Mouse (Mus musculus) limb, embryonic 14.5 days (tissue): ENCODE measurements around the gene Ndel1. TPM values are rescaled to one million over a fixed set of nuclear protein-coding genes. Genes with fewer than 3 reads are reported as not detected.

Experiments used
- ATAC-seq: fragments of 200-750 bp; cut with Nextera tagmentation; 2 replicates; pipeline ENCODE4 v1.8.0; 2017; ENCODE audit warnings: low read depth, moderate number of reproducible peaks, moderate TSS enrichment; ENCODE audit not compliant: low FRiP score
- DNase-seq: peaks from one replicate; pipeline ENCODE4 v3.0.0-alpha.2; 2015; ENCODE audit warnings: low spot score
- H3K27ac ChIP-seq: fragments of 300-500 bp; sonication (generic); replicated peaks from 2 replicates; pipeline ENCODE4 v1.5.1; 2014; ENCODE audit warnings: low read depth, mild to moderate bottlenecking, low read length, moderate library complexity, mixed read lengths
- H3K27me3 ChIP-seq: fragments of 300-500 bp; sonication (generic); 2 replicates; pipeline ENCODE4 v1.6.1; 2014; ENCODE audit warnings: low read length, mixed read lengths; ENCODE audit not compliant: control insufficient read depth, insufficient read depth
- H3K36me3 ChIP-seq: fragments of 300-500 bp; sonication (generic); 2 replicates; pipeline ENCODE4 v1.6.1; 2014; ENCODE audit warnings: mild to moderate bottlenecking, low read length, moderate library complexity, mixed read lengths; ENCODE audit not compliant: control insufficient read depth, insufficient read depth
- H3K4me1 ChIP-seq: fragments of 300-500 bp; sonication (generic); 2 replicates; pipeline ENCODE4 v1.6.1; 2014; ENCODE audit warnings: antibody characterized with exemption, low read length, mixed read lengths; ENCODE audit not compliant: control insufficient read depth, insufficient read depth
- H3K4me2 ChIP-seq: fragments of 300-500 bp; sonication (generic); replicated peaks from 2 replicates; pipeline ENCODE4 v1.6.1; 2014; ENCODE audit warnings: low read depth, mild to moderate bottlenecking, low read length, moderate library complexity; ENCODE audit not compliant: severe bottlenecking
- H3K4me3 ChIP-seq: fragments of 300-500 bp; sonication (generic); replicated peaks from 2 replicates; pipeline ENCODE4 v1.5.1; 2014; ENCODE audit warnings: low read length
- H3K9ac ChIP-seq: fragments of 300-500 bp; sonication (generic); 2 replicates; pipeline ENCODE4 v1.6.1; 2014; ENCODE audit warnings: mild to moderate bottlenecking, low read depth, low read length, moderate library complexity; ENCODE audit not compliant: severe bottlenecking
- H3K9me3 ChIP-seq: fragments of 300-500 bp; sonication (generic); 2 replicates; pipeline ENCODE4 v1.6.1; 2016; ENCODE audit warnings: low read length; ENCODE audit not compliant: control insufficient read depth
- POLR2A ChIP-seq: fragments of 200-500 bp; IDR thresholded peaks from 2 replicates; pipeline ENCODE4 v1.8.0; 2012; ENCODE audit warnings: inconsistent platforms, mild to moderate bottlenecking, moderate library complexity, borderline replicate concordance; ENCODE audit not compliant: insufficient read depth, insufficient read length; ENCODE audit errors: extremely low read depth
- WGBS: fragments of 180-500 bp; shearing (Covaris S2); extraction: QIAGEN DNeasy Blood & Tissue Kit; methylation state at CpG from one replicate; pipeline ENCODE4 v1.1.7; 2014; 5-methylcytosine and 5-hydroxymethylcytosine counted together
- polyA plus RNA-seq, 2 experiments: library from polyadenylated mRNA; depleted of rRNA in 1 of 2; stranded (reverse) in 1 of 2; unstranded in 1 of 2; fragments of >200 nt; fragmentation: Nextera tagmentation in 1 of 2; extraction: Ambion mirVana in 1 of 2; gene quantifications; 2 replicates each; pipeline versions ENCODE4 v1.2.1 to v1.2.3; 2012 to 2014

Gene Ndel1
- polyA plus RNA-seq (2012; rRNA removed), result 85.7 and 117 TPM in 2 replicates
- 91.8 and 96.2 TPM in 2 replicates for polyA plus RNA-seq (2014; fragmentation: Nextera tagmentation; extraction: Ambion mirVana)

- no peak for TF ChIP-seq POLR2A
- Histone ChIP-seq H3K4me2 (no peak within 1 kb of the TSS), H3K27me3 (no peaks in the 10 kb centered on the region), H3K9me3 (no peaks in the 10 kb centered on the region), H3K4me3 (no peak within 1 kb of the TSS), H3K4me1 (no peaks in the 10 kb centered on the region), H3K27ac (no peak within 1 kb of the TSS), H3K36me3 (no peaks in the 10 kb centered on the region), H3K9ac (no peak within 1 kb of the TSS)
- 27% methylated on average over 6 of the region's 6 CpGs for WGBS
- ATAC-seq (no peak), DNase-seq (no peak)
Measured at GRCm38 (mm10) chr11:68871748-68872147, at the start of gene Ndel1. Gene Ndel1 (minus strand): TSS chr11:68871858.

DNA sequence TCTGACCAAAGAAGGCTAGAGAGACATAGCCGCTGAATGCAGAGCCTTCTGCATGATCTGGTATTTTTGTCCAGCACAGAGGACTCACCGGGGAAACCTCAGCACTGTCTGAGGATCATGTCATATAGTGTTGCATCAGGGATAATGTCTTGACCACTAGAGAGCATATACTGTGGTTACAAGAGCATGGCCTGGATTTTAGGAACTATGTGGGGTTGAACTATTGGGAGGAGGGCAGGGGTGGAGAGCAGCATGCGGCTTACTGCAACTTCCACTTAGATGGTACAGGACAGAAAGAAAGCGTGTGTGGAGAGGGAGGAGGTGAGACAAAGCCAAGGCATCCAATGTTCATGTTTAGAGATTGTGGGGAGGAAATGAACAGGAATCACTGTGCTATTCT lies 42.9 kb upstream of the Ndel1 start:
- H3K4me2 ChIP-seq, result no peak overlapping the region
- no peak overlapping the region for H3K4me3 ChIP-seq
- no peak for TF ChIP-seq POLR2A
- H3K9me3 ChIP-seq, result no peaks in the 10 kb centered on the region
- ATAC-seq (no peak), DNase-seq (no peak)
- 92% methylated on average over 4 of the region's 4 CpGs for WGBS
- H3K9ac ChIP-seq, result no peak overlapping the region
- H3K27ac ChIP-seq, result no peak overlapping the region
- no peaks in the 10 kb centered on the region for H3K27me3 ChIP-seq
- H3K36me3 ChIP-seq, result no peaks in the 10 kb centered on the region
- peaks cover 3% of the 10 kb centered on the region; the same call in 1 of the 2 replicates for H3K4me1 ChIP-seq

GRCm38 (mm10) chr11:68911531-68912177 lies 40.0 kb upstream of the Ndel1 start:
- no peak for ATAC-seq
- no peaks in the 10 kb centered on the region for H3K9me3 ChIP-seq
- TF ChIP-seq POLR2A, result no peak
- H3K27ac ChIP-seq, result peak overlapping the region; percentile 22
- 35% methylated on average over 14 of the region's 14 CpGs for WGBS
- H3K9ac ChIP-seq, result no peak overlapping the region
- 0 out of 2 replicates have a peak, but pooled peaks cover 3% of the 10 kb centered on the region for H3K36me3 ChIP-seq
- no peaks in the 10 kb centered on the region for H3K27me3 ChIP-seq
- peak; percentile 46 for DNase-seq
- 0 out of 2 replicates have a peak overlapping the region, but pooled peaks have one; percentile 4 for H3K4me2 ChIP-seq
- peaks cover 3% of the 10 kb centered on the region; the same call in 1 of the 2 replicates for H3K4me1 ChIP-seq
- no peak overlapping the region for H3K4me3 ChIP-seq

- H3K27me3 ChIP-seq, result no peaks in the 10 kb centered on the region
Measured at GRCm38 (mm10) chr11:68908846-68909503, 37.3 kb upstream of the Ndel1 start.

DNA sequence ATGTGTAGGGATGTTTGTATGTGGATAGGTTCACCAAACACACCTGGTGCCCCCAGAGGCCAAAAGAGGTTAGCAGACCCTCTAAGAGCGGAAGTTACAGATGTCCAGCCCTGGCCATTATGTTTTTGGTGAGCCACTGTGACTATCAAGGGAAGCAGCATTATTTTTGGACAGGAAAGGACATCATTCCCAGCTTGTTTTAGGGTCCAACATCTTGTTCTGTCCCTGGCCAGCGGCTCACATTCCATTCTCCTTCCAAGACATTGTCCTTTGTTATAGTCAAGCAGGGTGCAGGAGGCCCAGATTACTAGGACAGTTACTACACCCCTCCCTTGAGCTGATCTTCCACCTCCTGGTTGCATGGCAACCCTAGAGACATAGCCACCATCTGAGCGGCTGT lies 35.6 kb upstream of the Ndel1 start:
- WGBS, result 80% methylated on average over 3 of the region's 3 CpGs
- Histone ChIP-seq H3K9ac (no peak overlapping the region), H3K27me3 (no peaks in the 10 kb centered on the region), H3K9me3 (no peaks in the 10 kb centered on the region), H3K4me2 (no peak overlapping the region), H3K36me3 (peaks cover 39% of the 10 kb centered on the region), H3K4me1 (peaks cover 7% of the 10 kb centered on the region; the same call in 1 of the 2 replicates), H3K4me3 (no peak overlapping the region), H3K27ac (no peak overlapping the region)
- no peak for DNase-seq
- ATAC-seq, result no peak
- TF ChIP-seq POLR2A, result no peak

More at GRCm38 (mm10) chr11:68908846-68909503, 37.3 kb upstream of the Ndel1 start:
- Histone ChIP-seq H3K4me1 (peaks cover 3% of the 10 kb centered on the region; the same call in 1 of the 2 replicates), H3K27ac (no peak overlapping the region), H3K9ac (no peak overlapping the region), H3K36me3 (peaks cover 25% of the 10 kb centered on the region), H3K4me2 (no peak overlapping the region), H3K4me3 (no peak overlapping the region), H3K9me3 (no peaks in the 10 kb centered on the region)
- TF ChIP-seq POLR2A, result no peak
- DNase-seq, result no peak
- ATAC-seq, result no peak
- WGBS, result 43% methylated on average over 7 of the region's 7 CpGs
